Mouse (Mus musculus) liver, embryonic 14.5 days (tissue): ENCODE results near the gene Sorcs2.

ENCODE experiments used
- CTCF ChIP-seq: IDR thresholded peaks from 2 replicates; pipeline ENCODE4 v1.5.1; 2016; ENCODE audit warnings: antibody characterized with exemption, low read depth, control low read depth
- EP300 ChIP-seq: IDR thresholded peaks from 2 replicates; pipeline ENCODE4 v1.6.1; 2016; ENCODE audit warnings: antibody characterized with exemption, low read depth

- TF ChIP-seq CTCF (no peak), EP300 (no peak)
These were observed 275.0 kb downstream of the Sorcs2 start for GRCm38 (mm10) chr5:36122987-36123386.
